23 mouse cellular contexts compared by ENCODE assay signal in genomic region chr6:61762135-61762534, GRCm38 (mm10).
DNase-seq lines count a peak whose midpoint lies in the region; ATAC-seq and TF ChIP-seq lines count a peak whose summit lies in the region.
"Had no signal": no experiment of that assay in that cellular context is flagged by ENCODE, and none has a peak within 500 bp of the region (broad histone marks: within the 10 kb centered on the region; RNA-seq: fewer than 3 reads in every experiment).

No protein-coding gene starts in this region.

- TF ChIP-seq POLR2A in MEL (IDR thresholded peaks at IDR 0.05; ENCODE audit: control insufficient read depth in 1 of 2, insufficient read depth in 1 of 2, low read depth in 1 of 2, low read length in 2 of 2, poor library complexity in 1 of 2), result no peak

- H3K79me2 ChIP-seq in MEL (ENCODE audit: control insufficient read depth, insufficient read depth, low read length, poor library complexity), result no peaks in the 10 kb centered on the region

- H3K4me3 ChIP-seq in lung, postnatal 0 days (ENCODE audit: low read depth, low read length), result no peak overlapping the region
- H3K4me3 ChIP-seq in MEL (ENCODE audit: control insufficient read depth in 1 of 2, insufficient read depth in 1 of 2, low read depth in 2 of 2, low read length in 2 of 2), result no peak overlapping the region
- no peak overlapping the region for H3K4me3 ChIP-seq in midbrain, embryonic 13.5 days (replicated peaks)
- H3K4me3 ChIP-seq: embryonic facial prominence, embryonic 13.5 days; embryonic facial prominence, embryonic 15.5 days; erythroblast, embryonic 14.5 days; forebrain, embryonic 10.5 days; forebrain, embryonic 12.5 days had no signal

- H3K9me3 ChIP-seq in lung, postnatal 0 days (ENCODE audit: low read length), result no peaks in the 10 kb centered on the region
- H3K9me3 ChIP-seq in MEL (replicated peaks; ENCODE audit: insufficient read depth, low read length), result no peaks in the 10 kb centered on the region
- no peaks in the 10 kb centered on the region for H3K9me3 ChIP-seq in midbrain, embryonic 13.5 days
- H3K9me3 ChIP-seq: embryonic facial prominence, embryonic 13.5 days; embryonic facial prominence, embryonic 15.5 days; forebrain, embryonic 10.5 days; forebrain, embryonic 12.5 days had no signal

- TF ChIP-seq RAD21 in MEL (IDR thresholded peaks at IDR 0.05; ENCODE audit: low read depth, low read length), result no peak

- no peak overlapping the region for H3K4me2 ChIP-seq in lung, postnatal 0 days (replicated peaks; ENCODE audit: low read depth, low read length)
- H3K4me2 ChIP-seq in midbrain, embryonic 13.5 days (replicated peaks), result no peak overlapping the region
- H3K4me2 ChIP-seq: embryonic facial prominence, embryonic 13.5 days; embryonic facial prominence, embryonic 15.5 days; forebrain, embryonic 12.5 days had no signal

- H3K4me1 ChIP-seq in lung, postnatal 0 days (ENCODE audit: insufficient read depth, low read depth, low read length), result no peaks in the 10 kb centered on the region
- no peaks in the 10 kb centered on the region for H3K4me1 ChIP-seq in MEL (ENCODE audit: control insufficient read depth in 1 of 2, insufficient read depth in 2 of 2, low read length in 2 of 2)
- H3K4me1 ChIP-seq in midbrain, embryonic 13.5 days (replicated peaks), result no peaks in the 10 kb centered on the region
- H3K4me1 ChIP-seq: embryonic facial prominence, embryonic 13.5 days; embryonic facial prominence, embryonic 15.5 days had no signal

- H3K36me3 ChIP-seq in lung, postnatal 0 days (ENCODE audit: insufficient read depth, low read length), result no peaks in the 10 kb centered on the region
- no peaks in the 10 kb centered on the region for H3K36me3 ChIP-seq in MEL (ENCODE audit: control insufficient read depth in 1 of 2, insufficient read depth in 2 of 2, low read length in 2 of 2)
- H3K36me3 ChIP-seq in midbrain, embryonic 13.5 days, result no peaks in the 10 kb centered on the region
- H3K36me3 ChIP-seq: embryonic facial prominence, embryonic 13.5 days; embryonic facial prominence, embryonic 15.5 days; forebrain, embryonic 10.5 days; forebrain, embryonic 12.5 days had no signal

- no peak for TF ChIP-seq CTCF in lung, postnatal 0 days (IDR thresholded peaks at IDR 0.05)
- no peak for TF ChIP-seq CTCF in MEL (IDR thresholded peaks at IDR 0.05 in 2 of 3, conservative IDR thresholded peaks at IDR 0.05 in 1 of 3; ENCODE audit: control insufficient read depth in 1 of 3, insufficient read depth in 1 of 3, low read depth in 2 of 3, low read length in 3 of 3, poor library complexity in 1 of 3, severe bottlenecking in 1 of 3)

- no peak overlapping the region for H3K9ac ChIP-seq in lung, postnatal 0 days (replicated peaks; ENCODE audit: low read depth)
- H3K9ac ChIP-seq in MEL (ENCODE audit: control insufficient read depth, low read depth, low read length, poor library complexity, severe bottlenecking), result no peak overlapping the region
- H3K9ac ChIP-seq in midbrain, embryonic 13.5 days (replicated peaks), result no peak overlapping the region
- H3K9ac ChIP-seq: embryonic facial prominence, embryonic 13.5 days; embryonic facial prominence, embryonic 15.5 days; forebrain, embryonic 12.5 days had no signal

- H3K27me3 ChIP-seq in lung, postnatal 0 days (replicated peaks; ENCODE audit: insufficient read depth, low read length), result no peaks in the 10 kb centered on the region
- H3K27me3 ChIP-seq in MEL (ENCODE audit: control insufficient read depth in 1 of 2, insufficient read depth in 2 of 2, low read length in 2 of 2), result no peaks in the 10 kb centered on the region
- no peaks in the 10 kb centered on the region for H3K27me3 ChIP-seq in midbrain, embryonic 13.5 days
- H3K27me3 ChIP-seq: embryonic facial prominence, embryonic 13.5 days; embryonic facial prominence, embryonic 15.5 days; forebrain, embryonic 12.5 days had no signal

- peak; percentile 59 for ATAC-seq in lung, postnatal 0 days
- peak; percentile 80 for ATAC-seq in megakaryocyte progenitor cell, adult 5-6 weeks (replicated peaks; ENCODE audit: poor library complexity)
- no peak for ATAC-seq in midbrain, embryonic 13.5 days
- ATAC-seq: forebrain, embryonic 14.5 days; forebrain, embryonic 16.5 days had no signal

- DNase-seq in lung, postnatal 0 days (ENCODE audit: low spot score), result peak; percentile 13
- no peak for DNase-seq in lung, adult 18-20 months
- peak; percentile 4 for DNase-seq in MEL (ENCODE audit: low read depth, low spot score)
- DNase-seq in right cerebral cortex, postnatal 36 days (ENCODE audit: low spot score in 2 of 2), result no peak
- DNase-seq in ovary, postnatal 36 days (ENCODE audit: low spot score), result no peak
- DNase-seq: adrenal gland, adult 2 months; adrenal gland, postnatal 10 days; adrenal gland, postnatal 25 days; cerebellum, adult 11 months; cerebellum, adult 18-20 months; cerebellum, adult 8-10 months; cerebellum, adult 9-11 months; cerebellum, postnatal 25 days; embryo, embryonic 11 days had no signal

- TF ChIP-seq EP300 in lung, postnatal 0 days (IDR thresholded peaks at IDR 0.05), result no peak
- no peak for TF ChIP-seq EP300 in MEL (IDR thresholded peaks at IDR 0.05; ENCODE audit: low read depth in 1 of 2, low read length in 2 of 2)

- 49% methylated on average over 3 of the region's 3 CpGs for WGBS in lung, postnatal 0 days
- 95% methylated on average over 3 of the region's 3 CpGs for WGBS in midbrain, embryonic 13.5 days

- no peak overlapping the region for H3K27ac ChIP-seq in lung, postnatal 0 days (ENCODE audit: low read length)
- no peak overlapping the region for H3K27ac ChIP-seq in MEL (ENCODE audit: control insufficient read depth, low read depth, low read length)
- no peak overlapping the region for H3K27ac ChIP-seq in midbrain, embryonic 13.5 days
- H3K27ac ChIP-seq: embryonic facial prominence, embryonic 13.5 days; embryonic facial prominence, embryonic 15.5 days; forebrain, embryonic 10.5 days; forebrain, embryonic 12.5 days had no signal

TF ChIP-seq in MEL, 35 proteins besides CTCF, POLR2A, EP300 and RAD21:
- TF ChIP-seq MAFK (IDR thresholded peaks at IDR 0.05; ENCODE audit: borderline replicate concordance, low read depth, low read length) (no peak), TCF12 (IDR thresholded peaks at IDR 0.05; ENCODE audit: low read depth, low read length) (peak; percentile 11; the same call in 1 of the 2 replicates), JUND (IDR thresholded peaks at IDR 0.05; ENCODE audit: low read depth, low read length) (no peak)

Comparison
In these comparisons a context has a peak if more than half of its experiments do, and no peak if none do; other contexts are left out.
1. DNase-seq: peak in lung, postnatal 0 days (single experiment) and MEL (single experiment); none in lung, adult 18-20 months (0 of 2), right cerebral cortex, postnatal 36 days (0 of 2) and ovary, postnatal 36 days (single experiment).